Mouse (Mus musculus) MEL (cell line): ENCODE data around the gene Mri1. TPM values are rescaled to one million over a fixed set of nuclear protein-coding genes. Genes with fewer than 3 reads are reported as not detected.

Experiments
- DNase-seq: peaks from one replicate; pipeline ENCODE4 v3.0.0; 2011; ENCODE audit warnings: low read depth, low spot score
- H3K27ac ChIP-seq: 2 replicates; pipeline ENCODE4 v1.5.1; 2012; ENCODE audit warnings: low read depth, mild to moderate bottlenecking, control low read depth, low read length, moderate library complexity; ENCODE audit not compliant: control insufficient read depth
- H3K27me3 ChIP-seq, 2 experiments: fragments of 150-350 bp in 1 of 2; sonication (generic) in 1 of 2; 2 replicates each; pipeline ENCODE4 v1.6.1; 2012; ENCODE audit warnings: low read length in 2 of 2, mild to moderate bottlenecking in 2 of 2, improper control_type of control experiment in 1 of 2, moderate library complexity in 1 of 2; ENCODE audit not compliant: insufficient read depth in 2 of 2, control insufficient read depth in 1 of 2
- H3K36me3 ChIP-seq, 2 experiments: 2 replicates each; pipeline ENCODE4 v1.6.1; 2012 to 2014; ENCODE audit warnings: low read length in 2 of 2, improper control_type of control experiment in 1 of 2, inconsistent platforms in 1 of 2, mild to moderate bottlenecking in 1 of 2; ENCODE audit not compliant: insufficient read depth in 2 of 2, control insufficient read depth in 1 of 2
- H3K4me1 ChIP-seq, 2 experiments: fragments of 150-350 bp in 1 of 2; sonication (generic) in 1 of 2; 2 replicates each; pipeline ENCODE4 v1.6.1; 2012; ENCODE audit warnings: low read length in 2 of 2, improper control_type of control experiment in 1 of 2, mild to moderate bottlenecking in 1 of 2; ENCODE audit not compliant: insufficient read depth in 2 of 2, control insufficient read depth in 1 of 2
- H3K4me3 ChIP-seq, 2 experiments: fragments of 150-350 bp in 1 of 2; sonication (generic) in 1 of 2; 2 replicates each; pipeline ENCODE4 v1.5.1; 2012; ENCODE audit warnings: low read depth in 2 of 2, low read length in 2 of 2, mild to moderate bottlenecking in 2 of 2, moderate library complexity in 2 of 2, control low read depth in 1 of 2, improper control_type of control experiment in 1 of 2; ENCODE audit not compliant: control insufficient read depth in 1 of 2, insufficient read depth in 1 of 2
- H3K79me2 ChIP-seq: 2 replicates; pipeline ENCODE4 v1.6.1; 2012; ENCODE audit warnings: mild to moderate bottlenecking, low read length, moderate library complexity; ENCODE audit not compliant: control insufficient read depth, poor library complexity, insufficient read depth
- H3K9ac ChIP-seq: 2 replicates; pipeline ENCODE4 v1.6.1; 2012; ENCODE audit warnings: low read depth, mild to moderate bottlenecking, control low read depth, low read length, moderate library complexity; ENCODE audit not compliant: control insufficient read depth, poor library complexity, severe bottlenecking
- H3K9me3 ChIP-seq: fragments of 150-350 bp; sonication (generic); replicated peaks from 2 replicates; pipeline ENCODE4 v1.6.1; 2012; ENCODE audit warnings: mild to moderate bottlenecking, low read length, improper control_type of control experiment, moderate library complexity; ENCODE audit not compliant: insufficient read depth
- BHLHE40 ChIP-seq: IDR thresholded peaks from 2 replicates; pipeline ENCODE4 v1.6.1; 2012; ENCODE audit warnings: low read depth, mild to moderate bottlenecking, inconsistent platforms, low read length, improper control_type of control experiment, borderline replicate concordance
- CHD2 ChIP-seq: IDR thresholded peaks from 2 replicates; pipeline ENCODE4 v1.6.1; 2011; ENCODE audit warnings: low read length, improper control_type of control experiment
- ELF1 ChIP-seq: IDR thresholded peaks from 2 replicates; pipeline ENCODE4 v1.6.1; 2014; ENCODE audit warnings: low read depth, mild to moderate bottlenecking, inconsistent platforms, low read length, improper control_type of control experiment, moderate library complexity
- ETS1 ChIP-seq: IDR thresholded peaks from 2 replicates; pipeline ENCODE4 v1.6.1; 2012; ENCODE audit warnings: low read depth, mild to moderate bottlenecking, inconsistent platforms, low read length, improper control_type of control experiment, moderate library complexity
- GATA1 ChIP-seq: IDR thresholded peaks from 2 replicates; pipeline ENCODE4 v1.6.1; 2011; ENCODE audit warnings: low read depth, low read length, improper control_type of control experiment
- HCFC1 ChIP-seq: IDR thresholded peaks from 2 replicates; pipeline ENCODE4 v1.6.1; 2012; ENCODE audit warnings: low read depth, mild to moderate bottlenecking, inconsistent platforms, low read length, improper control_type of control experiment, moderate library complexity
- MAFK ChIP-seq: IDR thresholded peaks from 2 replicates; pipeline ENCODE4 v1.6.1; 2011; ENCODE audit warnings: low read depth, mild to moderate bottlenecking, low read length, improper control_type of control experiment, borderline replicate concordance
- MAX ChIP-seq: IDR thresholded peaks from 2 replicates; pipeline ENCODE4 v1.6.1; 2011; ENCODE audit warnings: low read length, improper control_type of control experiment
- MAZ ChIP-seq: IDR thresholded peaks from 2 replicates; pipeline ENCODE4 v1.6.1; 2012; ENCODE audit warnings: low read depth, mild to moderate bottlenecking, inconsistent platforms, low read length, improper control_type of control experiment
- MXI1 ChIP-seq: IDR thresholded peaks from 2 replicates; pipeline ENCODE4 v1.6.1; 2011; ENCODE audit warnings: mild to moderate bottlenecking, low read depth, low read length, improper control_type of control experiment
- NELFE ChIP-seq: IDR thresholded peaks from 2 replicates; pipeline ENCODE4 v1.6.1; 2011; ENCODE audit warnings: low read depth, low read length, improper control_type of control experiment
- NRF1 ChIP-seq: IDR thresholded peaks from 2 replicates; pipeline ENCODE4 v1.6.1; 2014; ENCODE audit warnings: low read depth, mild to moderate bottlenecking, inconsistent platforms, low read length, improper control_type of control experiment, moderate library complexity; ENCODE audit not compliant: poor library complexity, insufficient read depth, severe bottlenecking
- POLR2A ChIP-seq, 2 experiments: IDR thresholded peaks; 2 replicates each; pipeline ENCODE4 v1.6.1; 2011 to 2012; ENCODE audit warnings: low read length in 2 of 2, mild to moderate bottlenecking in 2 of 2, control low read depth in 1 of 2, improper control_type of control experiment in 1 of 2, low read depth in 1 of 2, moderate library complexity in 1 of 2; ENCODE audit not compliant: control insufficient read depth in 1 of 2, insufficient read depth in 1 of 2, poor library complexity in 1 of 2
- RAD21 ChIP-seq: IDR thresholded peaks from 2 replicates; pipeline ENCODE4 v1.6.1; 2011; ENCODE audit warnings: mild to moderate bottlenecking, low read depth, low read length, improper control_type of control experiment
- SIN3A ChIP-seq: IDR thresholded peaks from 2 replicates; pipeline ENCODE4 v1.6.1; 2012; ENCODE audit warnings: low read length, improper control_type of control experiment, inconsistent platforms
- SMC3 ChIP-seq: IDR thresholded peaks from 2 replicates; pipeline ENCODE4 v1.6.1; 2011; ENCODE audit warnings: low read depth, low read length, improper control_type of control experiment
- TBP ChIP-seq: IDR thresholded peaks from 2 replicates; pipeline ENCODE4 v1.8.0; 2011; ENCODE audit warnings: low read depth, low read length, improper control_type of control experiment
- USF1 ChIP-seq: IDR thresholded peaks from 2 replicates; pipeline ENCODE4 v1.6.1; 2014; ENCODE audit warnings: low read depth, mild to moderate bottlenecking, inconsistent platforms, low read length, improper control_type of control experiment, moderate library complexity
- USF2 ChIP-seq, 2 experiments: IDR thresholded peaks; 2 replicates each; pipeline ENCODE4 v1.6.1; 2011 to 2012; ENCODE audit warnings: improper control_type of control experiment in 2 of 2, low read length in 2 of 2, borderline replicate concordance in 1 of 2, inconsistent platforms in 1 of 2, low read depth in 1 of 2, mild to moderate bottlenecking in 1 of 2; ENCODE audit not compliant: insufficient read depth in 1 of 2
- ZMIZ1 ChIP-seq: IDR thresholded peaks from 2 replicates; pipeline ENCODE4 v1.6.1; 2012; ENCODE audit warnings: low read depth, mild to moderate bottlenecking, inconsistent platforms, low read length, improper control_type of control experiment, moderate library complexity
- polyA plus RNA-seq, 2 experiments: library from polyadenylated mRNA; stranded (reverse) in 1 of 2; unstranded in 1 of 2; fragments of >175 nt in 1 of 2; fragments of >200 nt in 1 of 2; gene quantifications; 2 replicates each; pipeline versions ENCODE4 v1.2.1 to v1.2.4; 2012; ENCODE audit warnings: low replicate concordance in 2 of 2, low read depth in 1 of 2; ENCODE audit not compliant: insufficient read length in 2 of 2, insufficient read depth in 1 of 2, missing spikeins in 1 of 2
- total RNA-seq: library from RNA; depleted of rRNA; stranded (reverse); fragments of 300-350 nt; gene quantifications from 2 replicates; pipeline ENCODE4 v1.2.3, GENCODE M21; 2012

Mri1 gene
- total and polyA plus RNA-seq, 3 experiments, result 27.8 to 43.2 TPM; not detected in 1

DNA sequence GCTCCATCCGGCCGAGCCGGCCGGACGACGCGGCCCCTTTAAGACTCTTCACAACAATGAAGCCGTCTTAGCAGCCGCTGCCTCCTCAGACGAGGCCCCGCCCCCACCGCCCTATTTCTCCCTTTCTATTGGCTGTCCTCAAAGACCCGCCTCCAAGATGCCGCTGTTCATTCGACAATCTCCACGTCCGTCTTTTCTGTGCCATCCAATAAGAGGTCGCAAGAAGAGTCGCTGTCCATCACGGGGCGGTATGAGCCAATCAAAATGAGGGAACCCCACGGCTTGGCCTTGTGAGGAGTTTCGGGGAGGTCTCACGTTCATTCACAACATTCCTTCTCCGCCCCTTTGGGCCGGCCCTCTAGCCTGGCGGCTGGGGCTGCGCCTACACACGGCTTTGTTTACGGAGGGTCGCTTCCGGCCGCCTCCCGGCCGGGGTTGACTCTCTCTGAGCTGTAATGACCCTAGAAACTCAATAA lies 20.1 kb downstream of the Mri1 start, which contains the start of gene Zswim4:
TSS of gene Zswim4 (minus strand) at position 58 of the 476 bp plus-strand sequence.
- Histone ChIP-seq H3K4me1 (peaks cover 2 to 6% of the 10 kb centered on the region in 2 experiments; a peak in 2 of 4 replicates), H3K27me3 (no peaks in the 10 kb centered on the region), H3K27ac (peak within 1 kb of the TSS; percentile 43), H3K36me3 (peaks cover 0 to 5% of the 10 kb centered on the region in 2 experiments; a peak in 1 of 4 replicates), H3K9me3 (no peaks in the 10 kb centered on the region), H3K79me2 (no peaks in the 10 kb centered on the region; the same call in 1 of the 2 replicates), H3K9ac (peak within 1 kb of the TSS; percentile 73), H3K4me3 (peak within 1 kb of the TSS; percentile 75 to 90)
- TF ChIP-seq RAD21 (no peak), BHLHE40 (no peak), MXI1 (peak; percentile 78), USF1 (peak; percentile 92), NELFE (peak; percentile 37; the same call in 1 of the 2 replicates), MAFK (no peak), MAX (peak; percentile 55), NRF1 (peak; percentile 46; the same call in 1 of the 2 replicates), TBP (peak; percentile 53; the same call in 1 of the 2 replicates), SIN3A (peak; percentile 86), ELF1 (0 out of 2 replicates have a peak, but pooled peaks have one; percentile 30), HCFC1 (peak; percentile 78), USF2 (IDR thresholded peaks at IDR 0.05; ENCODE audit: borderline replicate concordance in 1 of 2, insufficient read depth in 1 of 2, low read depth in 1 of 2, low read length in 2 of 2) (peak in 1 of 2 experiments; percentile 53; a peak in 1 of 4 replicates), ZMIZ1 (0 out of 2 replicates have a peak, but pooled peaks have one; percentile 1), POLR2A (IDR thresholded peaks at IDR 0.05; ENCODE audit: control insufficient read depth in 1 of 2, insufficient read depth in 1 of 2, low read depth in 1 of 2, low read length in 2 of 2, poor library complexity in 1 of 2) (peak; percentile 2 to 53; a peak in 1 of 4 replicates), SMC3 (no peak), ETS1 (no peak), CHD2 (peak; percentile 95)
- DNase-seq, result peak; percentile 99

GRCm38 (mm10) chr8:84236410-84236997 lies 20.6 kb downstream of the Mri1 start:
- H3K4me3 ChIP-seq, result peak overlapping the region; percentile 58 to 59
- no peaks in the 10 kb centered on the region for H3K9me3 ChIP-seq
- peaks cover 2 to 6% of the 10 kb centered on the region in 2 experiments; a peak in 2 of 4 replicates for H3K4me1 ChIP-seq
- no peak for DNase-seq
- H3K27me3 ChIP-seq, result no peaks in the 10 kb centered on the region
- 0 out of 4 replicates have a peak, but pooled peaks of 1 of the 2 experiments have one; percentile 31 for TF ChIP-seq POLR2A (IDR thresholded peaks at IDR 0.05; ENCODE audit: control insufficient read depth in 1 of 2, insufficient read depth in 1 of 2, low read depth in 1 of 2, low read length in 2 of 2, poor library complexity in 1 of 2)
- TF ChIP-seq GATA1, result no peak
- TF ChIP-seq MAZ, result peak; percentile 62
- peak overlapping the region; percentile 73 for H3K9ac ChIP-seq
- peaks cover 0 to 5% of the 10 kb centered on the region in 2 experiments; a peak in 1 of 4 replicates for H3K36me3 ChIP-seq
- no peaks in the 10 kb centered on the region; the same call in 1 of the 2 replicates for H3K79me2 ChIP-seq
- no peak overlapping the region for H3K27ac ChIP-seq
